Mouse (Mus musculus) liver, adult 2 months (tissue): ENCODE data around the gene Parp2.
A peak's percentile ranks its signal among the peaks of the same experiment; 100 is the strongest.

Experiments used
- CTCF ChIP-seq: fragments of 200-500 bp; IDR thresholded peaks from 2 replicates; pipeline ENCODE4 v1.5.1; 2011; ENCODE audit warnings: low read depth, low read length, control low read depth
- POLR2A ChIP-seq: fragments of 200-500 bp; IDR thresholded peaks from 2 replicates; pipeline ENCODE4 v1.6.1; 2011; ENCODE audit warnings: low read length, control low read depth; ENCODE audit not compliant: insufficient read depth; ENCODE audit errors: extremely low read depth

DNA sequence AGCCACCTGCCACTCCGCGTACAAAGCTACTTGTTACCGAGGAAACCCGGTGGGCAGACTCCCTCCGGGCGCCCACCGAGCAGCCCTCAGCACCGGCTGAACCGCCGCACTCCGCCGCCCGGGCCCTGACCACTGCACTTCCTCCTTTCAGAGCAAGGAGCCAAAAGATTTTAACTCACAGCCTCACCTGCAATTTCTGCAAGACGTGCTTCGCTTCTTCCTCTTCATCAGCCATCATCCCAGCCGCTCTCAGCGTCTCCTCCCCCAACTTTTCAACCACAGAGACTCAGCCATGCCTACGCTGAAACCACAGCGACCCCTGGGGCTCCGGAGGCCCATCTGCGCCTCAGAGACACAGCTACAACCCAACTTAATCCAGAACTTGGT is 22.4 kb upstream of the Parp2 start, which contains the start of gene Ttc5:
- TF ChIP-seq CTCF (peak; percentile 94), POLR2A (no peak)
